Mouse (Mus musculus): ENCODE measurements around the gene Dlg2. TPM values are rescaled to one million over a fixed set of nuclear protein-coding genes. Genes with fewer than 3 reads are reported as not detected.

The Dlg2 gene
- polyA plus RNA-seq, 1 experiment from 2014 or later = 0.87 TPM

DNA sequence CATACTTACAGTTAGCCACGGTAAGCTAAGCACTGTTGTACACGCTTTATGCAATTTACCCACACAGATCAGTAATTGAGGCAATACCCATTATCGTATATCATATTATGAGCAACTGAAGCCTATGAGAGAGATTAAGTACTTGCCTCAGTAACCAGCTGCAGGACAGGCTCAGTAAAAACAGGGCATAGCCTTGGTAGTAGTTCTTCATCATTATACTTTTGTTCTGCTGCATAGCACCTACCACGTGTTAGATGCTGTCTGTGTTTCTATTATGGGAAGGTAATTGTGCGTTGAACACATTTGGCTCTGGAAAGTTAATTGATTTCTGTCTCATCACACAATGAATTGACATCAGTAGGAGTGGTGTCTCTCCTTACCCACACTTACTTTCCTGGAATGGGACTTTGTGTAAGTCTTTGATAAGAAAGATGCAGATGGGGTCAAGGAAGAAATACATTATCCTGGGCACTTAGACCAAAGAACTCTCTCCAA lies 1897.4 kb downstream of the Dlg2 start:
- DNase-seq (ENCODE audit: low spot score) = no peak
- H3K27me3 ChIP-seq (ENCODE audit: insufficient read depth, low read length) = no peaks in the 10 kb centered on the region
- no peak for ATAC-seq (replicated peaks; ENCODE audit: low FRiP score, low read depth)
- WGBS = 83% methylated on average over 5 of the region's 5 CpGs
- no peak overlapping the region for H3K4me2 ChIP-seq (ENCODE audit: low read length)
- no peaks in the 10 kb centered on the region for H3K9me3 ChIP-seq (replicated peaks; ENCODE audit: low read length)
- no peak overlapping the region for H3K4me3 ChIP-seq (replicated peaks; ENCODE audit: low read depth, low read length)
- no peak overlapping the region for H3K9ac ChIP-seq (ENCODE audit: low read depth, low read length)
- H3K36me3 ChIP-seq (ENCODE audit: insufficient read depth, low read length) = no peaks in the 10 kb centered on the region
- H3K27ac ChIP-seq = no peak overlapping the region
- no peak for TF ChIP-seq CTCF (IDR thresholded peaks at IDR 0.05; ENCODE audit: low read depth)
- H3K4me1 ChIP-seq (replicated peaks; ENCODE audit: insufficient read depth, low read length) = no peaks in the 10 kb centered on the region

DNA sequence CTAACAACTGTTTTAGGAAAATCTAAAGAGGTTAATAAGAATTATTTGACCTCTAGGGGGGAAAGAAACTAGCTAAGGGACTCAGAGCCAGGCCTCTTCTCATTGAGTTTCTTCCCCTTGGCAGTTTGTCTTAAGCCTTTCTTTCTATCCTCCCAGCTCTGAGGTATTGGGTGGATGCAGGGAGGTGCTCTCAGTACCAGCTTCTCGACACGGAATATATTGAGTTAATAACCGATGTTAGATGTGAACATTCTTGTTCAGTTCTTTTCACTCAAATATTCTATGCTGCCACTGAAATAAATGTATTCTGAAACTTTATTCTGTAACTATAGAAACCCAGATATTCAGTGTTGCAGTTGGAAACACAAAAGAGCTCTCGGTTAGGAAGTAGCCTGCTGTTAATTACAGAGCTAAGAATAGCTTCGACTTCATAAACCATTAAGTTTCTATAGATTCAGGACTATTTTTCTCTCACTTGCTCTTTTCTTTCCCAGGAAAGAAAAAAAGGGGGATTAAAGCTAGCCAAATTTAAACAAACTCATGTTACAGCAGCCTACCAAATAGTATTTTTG lies 1907.5 kb downstream of the Dlg2 start:
- Histone ChIP-seq H3K4me3 (replicated peaks; ENCODE audit: low read depth, low read length) (no peak overlapping the region), H3K4me2 (ENCODE audit: low read length) (no peak overlapping the region), H3K27me3 (ENCODE audit: insufficient read depth, low read length) (no peaks in the 10 kb centered on the region), H3K9me3 (replicated peaks; ENCODE audit: low read length) (no peaks in the 10 kb centered on the region), H3K4me1 (replicated peaks; ENCODE audit: insufficient read depth, low read length) (no peaks in the 10 kb centered on the region), H3K9ac (ENCODE audit: low read depth, low read length) (no peak overlapping the region), H3K27ac (no peak overlapping the region), H3K36me3 (ENCODE audit: insufficient read depth, low read length) (no peaks in the 10 kb centered on the region)
- 83% methylated on average over 5 of the region's 5 CpGs for WGBS
- ATAC-seq (replicated peaks; ENCODE audit: low FRiP score, low read depth) (no peak), DNase-seq (ENCODE audit: low spot score) (no peak)
- no peak for TF ChIP-seq CTCF (IDR thresholded peaks at IDR 0.05; ENCODE audit: low read depth)

DNA sequence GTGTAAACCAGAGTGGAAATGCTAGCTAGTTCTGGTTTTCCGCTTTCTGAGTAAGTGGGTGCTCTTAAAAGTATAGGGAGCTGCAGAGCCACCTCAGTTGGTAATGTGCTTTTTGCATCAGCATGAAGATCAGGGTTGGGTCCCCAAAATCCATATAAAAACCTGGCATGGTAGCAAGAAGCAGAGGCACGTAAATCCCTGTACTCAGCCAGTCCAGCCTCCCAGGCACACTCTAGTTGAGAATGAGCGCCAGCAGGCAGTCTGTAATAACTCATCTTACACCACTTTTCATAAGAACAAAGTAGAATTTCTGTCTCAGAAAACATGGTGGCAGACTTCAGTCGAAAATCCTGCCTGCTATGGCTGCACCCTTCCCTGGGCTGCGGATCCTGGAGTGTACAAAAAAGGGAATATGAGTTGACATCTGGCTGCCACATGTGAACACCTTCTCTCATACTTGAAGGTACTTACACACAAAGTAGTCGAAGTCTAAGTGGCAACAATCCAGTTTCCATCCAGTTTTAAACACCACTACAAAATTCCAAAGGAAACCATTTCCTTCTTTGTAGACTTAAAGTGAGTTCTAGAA lies 1915.7 kb downstream of the Dlg2 start:
- Histone ChIP-seq H3K9me3 (replicated peaks; ENCODE audit: low read length) (no peaks in the 10 kb centered on the region), H3K27me3 (ENCODE audit: insufficient read depth, low read length) (no peaks in the 10 kb centered on the region), H3K4me2 (ENCODE audit: low read length) (no peak overlapping the region), H3K4me3 (replicated peaks; ENCODE audit: low read depth, low read length) (no peak overlapping the region), H3K36me3 (ENCODE audit: insufficient read depth, low read length) (no peaks in the 10 kb centered on the region), H3K9ac (ENCODE audit: low read depth, low read length) (no peak overlapping the region), H3K27ac (no peak overlapping the region), H3K4me1 (replicated peaks; ENCODE audit: insufficient read depth, low read length) (no peaks in the 10 kb centered on the region)
- no peak for TF ChIP-seq CTCF (IDR thresholded peaks at IDR 0.05; ENCODE audit: low read depth)
- 73% methylated on average over 6 of the region's 6 CpGs for WGBS
- DNase-seq (ENCODE audit: low spot score) (no peak), ATAC-seq (replicated peaks; ENCODE audit: low FRiP score, low read depth) (no peak)

DNA sequence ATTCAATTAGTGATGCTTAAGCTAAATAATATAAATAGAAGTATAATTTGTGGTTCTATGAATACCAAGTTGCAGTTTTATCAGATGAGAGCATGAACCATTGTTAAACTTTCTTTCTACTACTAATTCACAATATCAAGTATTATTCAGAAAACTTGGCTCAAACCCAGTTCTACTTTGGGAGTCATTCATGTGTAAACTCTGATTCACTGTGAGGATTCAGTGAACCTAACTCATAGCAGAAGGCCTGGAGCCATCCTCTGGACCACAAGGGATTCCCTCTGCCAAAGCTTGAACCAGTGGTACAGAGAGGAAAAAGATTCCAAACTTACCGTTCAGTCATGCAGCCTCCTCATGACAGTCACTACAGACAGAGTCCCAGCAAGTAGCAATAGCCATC lies 1920.3 kb downstream of the Dlg2 start:
- DNase-seq (ENCODE audit: low spot score) = no peak
- no peak for TF ChIP-seq CTCF (IDR thresholded peaks at IDR 0.05; ENCODE audit: low read depth)
- WGBS = 86% methylated on average over 1 of the region's 1 CpGs
- Histone ChIP-seq H3K9ac (ENCODE audit: low read depth, low read length) (no peak overlapping the region), H3K27me3 (ENCODE audit: insufficient read depth, low read length) (no peaks in the 10 kb centered on the region), H3K9me3 (replicated peaks; ENCODE audit: low read length) (no peaks in the 10 kb centered on the region), H3K27ac (no peak overlapping the region), H3K4me1 (replicated peaks; ENCODE audit: insufficient read depth, low read length) (no peaks in the 10 kb centered on the region), H3K4me2 (ENCODE audit: low read length) (no peak overlapping the region), H3K4me3 (replicated peaks; ENCODE audit: low read depth, low read length) (no peak overlapping the region), H3K36me3 (ENCODE audit: insufficient read depth, low read length) (no peaks in the 10 kb centered on the region)
- ATAC-seq (replicated peaks; ENCODE audit: low FRiP score, low read depth) = no peak

DNA sequence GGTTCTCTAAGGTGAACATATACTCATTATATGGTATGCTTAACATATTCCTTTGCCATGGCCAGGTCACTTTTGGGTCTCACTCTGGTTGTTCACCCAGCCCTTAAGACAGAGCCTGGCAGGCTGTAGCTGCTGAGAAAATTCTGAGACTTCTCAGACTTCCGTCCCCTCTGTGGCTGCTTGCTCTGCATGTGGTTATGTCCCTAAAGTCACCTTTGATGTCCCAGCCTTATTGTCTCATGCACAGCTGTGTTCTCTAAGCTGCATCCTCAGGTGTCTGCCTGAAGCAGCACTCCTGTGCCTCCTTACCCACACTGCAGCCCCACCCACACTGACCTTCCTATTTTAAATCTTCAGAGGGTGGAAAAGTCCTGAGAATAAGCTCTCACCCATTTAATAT lies 1922.4 kb downstream of the Dlg2 start:
- Histone ChIP-seq H3K36me3 (ENCODE audit: insufficient read depth, low read length) (no peaks in the 10 kb centered on the region), H3K9ac (ENCODE audit: low read depth, low read length) (no peak overlapping the region), H3K4me1 (replicated peaks; ENCODE audit: insufficient read depth, low read length) (no peaks in the 10 kb centered on the region), H3K27ac (no peak overlapping the region), H3K4me2 (ENCODE audit: low read length) (no peak overlapping the region), H3K27me3 (ENCODE audit: insufficient read depth, low read length) (no peaks in the 10 kb centered on the region), H3K9me3 (replicated peaks; ENCODE audit: low read length) (no peaks in the 10 kb centered on the region), H3K4me3 (replicated peaks; ENCODE audit: low read depth, low read length) (no peak overlapping the region)
- DNase-seq (ENCODE audit: low spot score) = no peak
- WGBS = 68% methylated on average over 1 of the region's 1 CpGs
- ATAC-seq (replicated peaks; ENCODE audit: low FRiP score, low read depth) = no peak
- no peak for TF ChIP-seq CTCF (IDR thresholded peaks at IDR 0.05; ENCODE audit: low read depth)

DNA sequence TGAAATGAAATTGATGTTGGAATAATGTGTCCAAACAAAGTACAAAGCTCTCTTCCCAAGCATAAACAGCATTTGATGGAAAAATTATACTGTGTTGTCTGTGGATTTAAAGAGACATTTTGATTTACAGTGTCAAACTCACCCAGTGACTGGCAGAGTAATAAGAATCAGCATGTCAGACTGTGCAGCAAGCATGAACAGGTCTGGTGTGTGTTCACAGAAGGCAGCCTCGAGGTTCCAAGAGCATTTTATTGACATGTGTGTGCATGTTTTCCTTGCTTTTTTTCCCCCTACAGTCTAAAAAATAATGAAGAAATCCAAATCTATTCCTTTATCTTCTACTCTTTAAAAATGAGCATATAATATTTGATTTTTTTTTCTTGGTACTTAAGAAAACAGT lies 1924.1 kb downstream of the Dlg2 start:
- WGBS = 34% methylated on average over 1 of the region's 1 CpGs
- Histone ChIP-seq H3K4me1 (replicated peaks; ENCODE audit: insufficient read depth, low read length) (no peaks in the 10 kb centered on the region), H3K4me2 (ENCODE audit: low read length) (no peak overlapping the region), H3K27ac (no peak overlapping the region), H3K9me3 (replicated peaks; ENCODE audit: low read length) (no peaks in the 10 kb centered on the region), H3K4me3 (replicated peaks; ENCODE audit: low read depth, low read length) (no peak overlapping the region), H3K9ac (ENCODE audit: low read depth, low read length) (no peak overlapping the region), H3K27me3 (ENCODE audit: insufficient read depth, low read length) (no peaks in the 10 kb centered on the region), H3K36me3 (ENCODE audit: insufficient read depth, low read length) (no peaks in the 10 kb centered on the region)
- no peak for TF ChIP-seq CTCF (IDR thresholded peaks at IDR 0.05; ENCODE audit: low read depth)
- DNase-seq (ENCODE audit: low spot score) (no peak), ATAC-seq (replicated peaks; ENCODE audit: low FRiP score, low read depth) (no peak)
